Mouse (Mus musculus) inflammation-experienced regulatory T-cells, adult 6 months (primary cell): Measurements from ENCODE around the gene Bbip1. TPM values are rescaled to one million over a fixed set of nuclear protein-coding genes. Genes with fewer than 3 reads are reported as not detected.
"Not testable (repeated sequence)": the region's sequence is repeated elsewhere in the genome, so short reads cannot be mapped to it uniquely, and the experiment has no call there.

ENCODE experiments used
- ATAC-seq: one replicate; pipeline ENCODE4 v1.8.0; 2017
- polyA plus RNA-seq, 3 experiments: library from polyadenylated mRNA; unstranded; fragments of 100-300 nt; shearing (Covaris generic); gene quantifications; one replicate each; pipeline ENCODE4 v1.2.1; 2017

Gene Bbip1
- polyA plus RNA-seq, result 100 to 1,000 TPM; 120 to 123 (median 121) TPM

DNA sequence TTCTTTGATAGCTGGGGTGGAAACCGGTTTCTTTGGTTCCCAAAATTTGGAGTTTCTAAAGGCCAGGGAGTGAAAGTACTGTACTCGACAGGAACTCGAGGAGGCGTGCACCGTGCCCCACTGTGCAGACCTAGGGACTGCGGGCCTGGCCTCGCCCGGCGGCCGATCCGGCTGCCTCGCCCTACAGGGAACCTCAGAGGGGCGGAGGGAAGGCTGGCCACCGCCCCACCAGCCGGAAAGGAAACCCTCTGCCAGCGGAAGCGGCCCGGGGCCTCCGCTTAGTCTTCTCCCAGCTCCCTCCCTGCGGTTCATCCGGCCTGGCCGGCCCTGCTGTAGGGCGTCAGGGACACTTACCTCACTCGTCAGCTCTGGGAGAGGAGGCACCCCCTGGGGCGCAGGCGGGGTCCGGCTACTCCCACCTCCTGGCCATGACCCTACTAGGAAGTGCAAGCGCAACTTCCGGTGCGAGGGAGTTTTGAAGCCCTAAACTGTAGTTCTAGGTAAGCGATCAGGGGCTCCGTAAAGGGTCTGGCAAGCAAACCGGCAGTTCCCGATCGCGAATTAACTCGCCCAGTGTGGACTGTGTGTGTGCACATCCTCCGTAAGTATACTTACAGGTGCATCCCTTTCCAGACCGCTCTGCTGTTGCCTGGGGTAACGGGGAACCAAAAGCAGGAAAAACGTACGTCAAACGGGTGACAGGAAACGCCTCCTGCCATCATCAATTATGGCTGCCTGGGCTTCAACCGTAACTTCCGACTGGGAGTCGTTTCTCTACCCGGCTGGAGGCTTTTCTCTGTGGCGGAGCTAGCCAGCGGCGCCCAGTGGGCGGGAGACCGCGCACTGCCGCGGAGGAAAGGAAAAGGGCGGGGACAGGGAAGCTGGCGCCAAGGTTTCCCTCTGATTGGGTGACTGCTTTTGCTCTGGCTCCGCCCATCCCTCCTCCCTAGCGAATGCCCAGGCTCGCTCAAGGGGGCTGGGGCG, at the start of gene Bbip1, which contains the start of gene Shoc2:
Bbip1 (minus strand) TSS at position 826 of the 984 bp plus-strand sequence.
Shoc2 (plus strand) TSS at position 505 of the 984 bp plus-strand sequence.
- ATAC-seq, result peak; percentile 87

- no peak for ATAC-seq
These were observed 49.4 kb upstream of the Bbip1 start for GRCm38 (mm10) chr19:53993860-53994259.

DNA sequence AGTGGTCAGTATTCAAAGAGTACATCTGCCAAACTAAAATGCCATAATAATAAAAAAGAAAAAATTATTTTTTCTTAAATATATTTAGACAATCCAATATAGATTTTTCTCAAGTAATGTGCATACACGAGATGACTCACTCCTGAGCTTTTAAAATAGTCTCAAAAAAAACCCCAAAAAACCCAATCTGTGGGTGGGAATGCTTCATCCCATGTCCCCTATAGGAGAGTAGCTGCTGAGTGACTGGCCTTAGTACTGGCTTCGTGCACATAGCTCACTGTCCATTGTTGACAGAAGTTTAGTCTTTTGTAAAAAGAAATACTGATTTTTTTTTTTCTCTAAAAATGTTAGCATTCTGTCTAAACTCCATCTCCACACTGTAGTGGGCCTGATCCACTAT, 46.1 kb upstream of the Bbip1 start:
- no peak for ATAC-seq

- ATAC-seq, result no peak
These were observed 40.2 kb upstream of the Bbip1 start for GRCm38 (mm10) chr19:53984628-53985027.

DNA sequence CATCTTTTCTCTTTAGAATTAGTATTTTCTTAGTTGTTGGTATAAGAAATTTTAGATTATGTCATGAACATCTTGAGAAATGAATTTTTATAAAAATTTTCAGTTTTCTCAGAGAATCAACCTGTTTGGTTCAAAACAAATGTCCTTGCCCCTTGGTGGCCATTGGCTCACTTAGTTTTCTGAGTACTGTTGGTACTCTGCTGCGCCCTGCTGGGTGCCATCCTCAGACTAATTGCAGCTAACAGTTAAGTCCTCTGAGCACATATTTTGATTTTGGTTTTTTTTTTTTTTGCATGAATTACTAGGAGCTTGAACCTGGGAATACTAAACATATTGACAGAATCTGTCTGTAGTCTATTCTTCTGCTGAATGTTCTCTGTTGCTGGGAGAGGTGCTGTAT, 38.9 kb upstream of the Bbip1 start:
- no peak for ATAC-seq

DNA sequence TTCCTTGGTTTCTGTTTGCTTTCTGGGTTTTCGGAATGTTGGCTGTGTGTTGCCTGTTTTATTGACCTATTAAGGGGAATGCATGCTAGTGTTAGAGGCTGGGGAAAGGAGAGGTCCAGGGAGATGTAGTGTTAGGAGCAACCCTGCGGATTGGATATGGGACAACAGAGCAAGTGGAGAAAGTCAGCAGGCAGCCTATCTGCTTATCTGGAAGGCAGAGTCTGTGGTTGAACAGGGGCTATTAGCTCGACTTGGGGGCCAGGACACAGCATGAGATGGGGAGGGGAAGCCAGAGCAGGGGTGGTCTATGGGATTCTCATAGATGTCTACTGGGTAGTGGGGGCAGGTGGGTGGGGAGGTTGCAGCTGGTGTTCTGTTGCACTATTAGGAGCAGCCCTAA, 37.6 kb upstream of the Bbip1 start:
- ATAC-seq, result no peak

- no peak for ATAC-seq
These were observed 29.2 kb upstream of the Bbip1 start for GRCm38 (mm10) chr19:53973656-53974055.

GRCm38 (mm10) chr19:53971938-53972337, 27.5 kb upstream of the Bbip1 start:
- peak; percentile 92 for ATAC-seq

DNA sequence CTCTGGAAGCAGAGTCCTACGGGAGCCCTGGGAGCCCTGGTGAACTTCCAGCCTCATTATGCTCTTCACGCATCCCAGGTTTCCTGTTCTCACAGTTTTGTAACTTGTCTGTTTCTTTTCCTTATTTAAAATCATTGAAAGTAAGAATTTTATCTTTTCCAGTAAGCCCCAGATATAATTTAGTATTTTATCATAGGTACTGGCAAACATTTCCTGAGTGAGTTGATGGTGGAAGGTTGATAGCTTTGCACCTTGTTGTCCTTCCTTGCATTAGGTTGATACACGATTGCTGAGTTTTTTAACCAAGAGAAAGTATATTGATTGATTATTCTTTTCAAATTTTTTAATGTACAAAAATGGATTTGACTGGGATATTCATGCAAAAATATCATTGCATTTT, 24.8 kb upstream of the Bbip1 start:
- no peak for ATAC-seq

GRCm38 (mm10) chr19:53964910-53965633, 20.6 kb upstream of the Bbip1 start:
- ATAC-seq, result no peak

DNA sequence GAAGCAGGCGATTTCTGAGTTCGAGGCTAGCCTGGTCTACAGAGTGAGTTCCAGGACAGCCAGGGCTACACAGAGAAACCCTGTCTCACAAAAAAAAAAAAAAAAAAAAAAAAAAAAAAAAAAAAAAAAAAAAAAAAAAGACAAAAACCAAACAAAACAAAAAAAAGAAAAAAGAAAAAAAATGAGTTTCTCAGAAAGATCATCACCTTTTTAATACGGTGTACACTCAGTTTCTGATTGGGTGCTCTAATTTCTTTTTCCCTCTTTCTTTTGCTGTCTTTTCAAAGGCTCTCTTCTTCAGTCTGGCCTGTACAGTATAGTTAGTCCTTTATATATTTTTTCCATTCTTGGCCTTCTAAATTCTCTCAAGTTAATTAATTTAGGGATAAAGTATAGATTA, 19.9 kb upstream of the Bbip1 start:
- ATAC-seq, result not testable (repeated sequence)

DNA sequence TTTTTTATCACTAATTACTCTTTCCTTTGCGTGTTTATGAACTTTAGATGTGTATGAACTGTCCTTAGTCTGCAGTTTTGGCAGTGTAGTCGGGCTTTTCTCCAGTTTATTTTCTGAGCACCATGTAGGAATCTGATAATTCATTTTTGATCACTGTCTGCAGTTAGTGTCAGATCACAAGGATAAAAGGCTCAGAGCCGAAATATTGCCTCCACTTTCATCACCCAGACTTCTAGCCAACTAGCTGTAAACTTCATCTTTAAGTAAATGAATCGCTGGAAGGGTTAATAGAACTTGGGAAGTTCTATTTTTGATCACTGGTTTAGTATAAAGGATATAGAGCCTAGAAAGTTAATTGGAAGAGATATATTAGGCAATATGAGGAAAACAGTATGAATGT, 18.1 kb upstream of the Bbip1 start:
- ATAC-seq, result no peak

GRCm38 (mm10) chr19:53957513-53957912, 13.1 kb upstream of the Bbip1 start:
- no peak for ATAC-seq

GRCm38 (mm10) chr19:53945171-53946042, 980 bp upstream of the Bbip1 start:
- no peak for ATAC-seq

DNA sequence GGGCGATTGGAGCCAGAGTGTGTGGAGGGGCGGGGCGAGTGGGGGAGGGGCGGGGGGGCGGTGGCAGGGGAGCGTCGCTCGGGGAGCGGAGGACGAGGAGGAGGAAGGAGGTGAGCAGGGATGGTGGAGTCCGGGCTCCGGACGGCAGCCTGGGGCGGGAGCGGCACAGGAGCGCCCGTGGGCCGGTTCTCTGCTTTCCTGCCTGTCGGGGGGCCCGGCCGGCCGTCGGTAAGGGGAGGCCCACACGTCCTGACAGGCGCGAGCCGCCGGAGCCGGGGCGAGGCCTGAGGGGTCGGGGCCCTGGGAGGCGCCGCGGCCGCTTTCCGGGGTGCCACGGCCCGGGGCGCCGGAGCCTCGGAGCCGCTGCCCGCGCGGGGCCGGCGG, 351 bp upstream of the Bbip1 start:
- ATAC-seq, result no peak

DNA sequence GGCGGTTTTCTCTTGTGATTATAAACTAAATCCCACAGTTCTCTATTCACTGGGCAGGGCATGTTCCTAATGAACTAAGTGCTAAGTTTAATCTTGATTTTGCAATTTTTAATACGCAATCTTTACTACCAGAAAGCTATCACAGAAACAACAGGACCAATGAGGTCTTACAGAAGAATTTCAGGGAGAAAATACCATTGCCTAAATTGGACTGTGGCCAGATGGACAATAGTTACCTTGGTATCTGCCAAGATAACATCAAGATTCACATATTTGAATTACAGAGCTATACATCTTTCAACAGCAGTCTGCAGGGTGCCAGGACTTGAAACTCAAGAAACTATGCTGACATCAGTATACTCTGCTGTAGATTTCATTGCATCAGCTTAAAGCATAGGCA, 2.1 kb downstream of the Bbip1 start:
- no peak for ATAC-seq

GRCm38 (mm10) chr19:53941139-53941538, 3.3 kb downstream of the Bbip1 start:
- ATAC-seq, result no peak

DNA sequence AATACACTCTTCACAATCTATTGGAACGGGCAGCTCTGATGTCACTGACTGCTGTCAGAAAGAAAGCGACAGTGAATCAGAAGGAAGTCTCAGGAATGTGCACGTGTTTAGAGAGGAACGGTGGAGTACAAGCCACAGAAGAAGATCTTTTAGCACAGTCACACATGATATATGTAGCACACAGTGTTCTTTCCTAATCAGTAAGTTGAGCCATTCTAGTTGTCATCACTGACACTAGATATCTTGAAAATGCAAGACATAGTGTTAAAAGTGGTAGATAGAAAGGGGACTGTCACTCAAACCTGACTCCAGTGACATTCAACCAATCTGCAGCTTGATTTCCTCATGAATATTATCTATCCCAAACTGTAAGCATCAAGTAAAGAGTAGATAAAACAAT, 5.0 kb downstream of the Bbip1 start:
- ATAC-seq, result no peak

- ATAC-seq, result no peak
These were observed 10.4 kb downstream of the Bbip1 start for GRCm38 (mm10) chr19:53934046-53934445.

DNA sequence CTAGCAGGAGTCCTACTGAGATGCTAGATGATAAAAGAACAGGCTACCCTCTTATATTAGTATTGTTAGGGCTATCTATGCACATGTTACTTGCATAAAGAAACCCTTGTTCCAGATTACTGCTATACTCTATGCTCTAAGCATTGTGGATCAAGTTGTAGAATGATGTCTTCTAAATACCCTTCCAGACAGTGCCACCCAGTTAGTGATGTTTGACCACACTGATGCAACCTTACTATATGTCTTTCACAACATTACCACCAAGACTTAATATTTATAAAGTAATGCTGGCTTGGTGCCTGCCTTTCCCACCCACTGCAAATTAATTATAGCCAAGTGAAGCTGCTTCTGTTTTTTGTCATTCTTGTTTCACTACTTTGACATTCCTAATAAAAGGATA, 11.4 kb downstream of the Bbip1 start:
- no peak for ATAC-seq

GRCm38 (mm10) chr19:53929218-53929617, 15.2 kb downstream of the Bbip1 start:
- ATAC-seq, result no peak

DNA sequence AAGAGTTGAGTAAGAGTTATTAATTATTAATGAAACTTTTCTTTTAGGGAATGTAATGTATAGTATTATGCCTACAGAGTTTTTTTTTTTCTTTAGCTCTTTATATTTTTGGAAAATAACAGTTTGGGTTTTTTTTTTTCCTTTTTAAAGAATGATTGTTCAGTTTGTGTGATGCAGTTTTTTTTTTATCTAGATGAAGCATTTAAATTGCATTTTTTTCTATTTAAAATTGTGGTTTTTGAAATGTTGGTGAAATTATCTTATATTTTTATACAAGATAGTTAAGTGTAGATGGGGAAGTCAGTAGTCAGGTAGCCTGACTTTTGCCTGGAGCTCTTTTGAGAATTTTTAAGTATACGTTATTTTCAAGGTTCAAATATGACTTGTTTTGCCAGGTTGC, 17.7 kb downstream of the Bbip1 start:
- no peak for ATAC-seq

DNA sequence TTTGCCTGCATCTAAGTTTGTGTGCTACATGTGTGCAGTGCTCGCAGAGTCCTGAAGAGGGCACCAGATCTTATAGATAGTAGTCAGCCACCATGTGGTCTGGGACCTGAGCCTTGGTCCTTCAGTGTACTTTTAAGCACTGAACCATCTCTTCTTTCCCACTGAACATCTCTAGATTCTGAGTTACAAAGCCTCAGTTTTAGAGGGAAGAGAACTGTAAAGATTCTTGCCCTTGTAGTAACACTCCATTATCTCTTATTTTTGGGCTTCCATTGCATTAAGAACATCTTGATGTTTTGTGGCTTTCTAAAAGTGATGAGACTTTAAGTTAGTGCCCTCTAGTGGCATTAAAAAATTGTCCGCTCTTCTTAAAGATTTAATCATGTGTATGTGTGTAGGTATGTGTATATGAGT, 19.1 kb downstream of the Bbip1 start:
- ATAC-seq, result peak; percentile 47
